Mouse (Mus musculus) midbrain, embryonic 16.5 days (tissue): ENCODE data around the gene Peg12. TPM values are rescaled to one million over a fixed set of nuclear protein-coding genes. Genes with fewer than 3 reads are reported as not detected.

Experiments
- ATAC-seq: fragments of 200-750 bp; cut with Nextera tagmentation; 2 replicates; pipeline ENCODE4 v1.8.0; 2017; ENCODE audit warnings: moderate TSS enrichment
- H3K27ac ChIP-seq: fragments of 300-500 bp; sonication (generic); 2 replicates; pipeline ENCODE4 v1.5.1; 2014; ENCODE audit warnings: mild to moderate bottlenecking, low read length, mixed read lengths
- H3K27me3 ChIP-seq: fragments of 300-500 bp; sonication (generic); 2 replicates; pipeline ENCODE4 v1.6.1; 2014; ENCODE audit warnings: low read depth, low read length, mixed read lengths; ENCODE audit not compliant: control insufficient read depth, insufficient read depth
- H3K36me3 ChIP-seq: fragments of 300-500 bp; sonication (generic); 2 replicates; pipeline ENCODE4 v1.6.1; 2014; ENCODE audit warnings: mild to moderate bottlenecking, low read length, moderate library complexity, mixed read lengths; ENCODE audit not compliant: control insufficient read depth, insufficient read depth
- H3K4me1 ChIP-seq: fragments of 300-500 bp; sonication (generic); 2 replicates; pipeline ENCODE4 v1.6.1; 2014; ENCODE audit warnings: mild to moderate bottlenecking, low read length, mixed read lengths; ENCODE audit not compliant: control insufficient read depth, insufficient read depth
- H3K4me2 ChIP-seq: fragments of 300-500 bp; sonication (generic); 2 replicates; pipeline ENCODE4 v1.6.1; 2014; ENCODE audit warnings: mild to moderate bottlenecking, low read length, mixed read lengths
- H3K4me3 ChIP-seq: fragments of 300-500 bp; sonication (generic); 2 replicates; pipeline ENCODE4 v1.5.1; 2014; ENCODE audit warnings: low read depth, mild to moderate bottlenecking, low read length, moderate library complexity, mixed read lengths
- H3K9ac ChIP-seq: fragments of 300-500 bp; sonication (generic); 2 replicates; pipeline ENCODE4 v1.6.1; 2014; ENCODE audit warnings: low read depth, low read length, mixed read lengths
- H3K9me3 ChIP-seq: fragments of 300-500 bp; sonication (generic); replicated peaks from 2 replicates; pipeline ENCODE4 v1.6.1; 2014; ENCODE audit warnings: mild to moderate bottlenecking, low read length, mixed read lengths; ENCODE audit not compliant: control insufficient read depth, poor library complexity, severe bottlenecking
- WGBS: fragments of 180-500 bp; shearing (Covaris S2); extraction: QIAGEN DNeasy Blood & Tissue Kit; methylation state at CpG from one replicate; pipeline ENCODE4 v1.1.7; 2014; 5-methylcytosine and 5-hydroxymethylcytosine counted together
- polyA plus RNA-seq: library from polyadenylated mRNA; unstranded; fragments of >200 nt; fragmentation: Nextera tagmentation; extraction: Ambion mirVana; gene quantifications from 2 replicates; pipeline ENCODE4 v1.2.1, GENCODE M21; 2015

The Peg12 gene
- polyA plus RNA-seq, 1 experiment from 2014 or later: 7.8 TPM

- H3K4me2 ChIP-seq: no peak overlapping the region
- no peak overlapping the region for H3K4me3 ChIP-seq
- no peak for ATAC-seq
- H3K27ac ChIP-seq: no peak overlapping the region
- WGBS: 19% methylated on average over 8 of the region's 8 CpGs
- H3K36me3 ChIP-seq: no peaks in the 10 kb centered on the region
- no peak overlapping the region for H3K9ac ChIP-seq
- no peaks in the 10 kb centered on the region for H3K4me1 ChIP-seq
- no peaks in the 10 kb centered on the region; the same call in 1 of the 2 replicates for H3K9me3 ChIP-seq
- no peaks in the 10 kb centered on the region for H3K27me3 ChIP-seq
Observed at GRCm38 (mm10) chr7:62428337-62428736, 36.0 kb downstream of the Peg12 start.

GRCm38 (mm10) chr7:62423210-62423609 is 41.1 kb downstream of the Peg12 start:
- no peaks in the 10 kb centered on the region for H3K36me3 ChIP-seq
- no peak overlapping the region for H3K9ac ChIP-seq
- H3K27me3 ChIP-seq: no peaks in the 10 kb centered on the region
- no peak for ATAC-seq
- 25% methylated on average over 4 of the region's 4 CpGs for WGBS
- no peak overlapping the region for H3K4me3 ChIP-seq
- H3K4me1 ChIP-seq: no peaks in the 10 kb centered on the region
- no peak overlapping the region; the same call in 1 of the 2 replicates for H3K27ac ChIP-seq
- no peaks in the 10 kb centered on the region; the same call in 1 of the 2 replicates for H3K9me3 ChIP-seq
- H3K4me2 ChIP-seq: no peak overlapping the region

- no peaks in the 10 kb centered on the region for H3K36me3 ChIP-seq
- peak overlapping the region; percentile 56 for H3K4me2 ChIP-seq
- no peaks in the 10 kb centered on the region for H3K27me3 ChIP-seq
- H3K9me3 ChIP-seq: no peaks in the 10 kb centered on the region; the same call in 1 of the 2 replicates
- H3K4me1 ChIP-seq: peaks cover 4% of the 10 kb centered on the region
- ATAC-seq: no peak
- H3K4me3 ChIP-seq: peak overlapping the region; percentile 56
- peak overlapping the region; percentile 86 for H3K27ac ChIP-seq
- WGBS: 28% methylated on average over 6 of the region's 6 CpGs
- peak overlapping the region; percentile 58 for H3K9ac ChIP-seq
Observed at GRCm38 (mm10) chr7:62420566-62420965, 43.7 kb downstream of the Peg12 start.

GRCm38 (mm10) chr7:62419493-62420360 is 44.6 kb downstream of the Peg12 start, which contains the start of gene Mkrn3:
Mkrn3 (minus strand) TSS chr7:62420139.
- peak within 1 kb of the TSS; percentile 56 for H3K4me3 ChIP-seq
- peak; percentile 92 for ATAC-seq
- peaks cover 4% of the 10 kb centered on the region for H3K4me1 ChIP-seq
- no peaks in the 10 kb centered on the region for H3K36me3 ChIP-seq
- no peaks in the 10 kb centered on the region for H3K27me3 ChIP-seq
- no peaks in the 10 kb centered on the region; the same call in 1 of the 2 replicates for H3K9me3 ChIP-seq
- H3K9ac ChIP-seq: peak within 1 kb of the TSS; percentile 69
- H3K27ac ChIP-seq: peak within 1 kb of the TSS; percentile 88
- peak within 1 kb of the TSS; percentile 69 for H3K4me2 ChIP-seq
- WGBS: 28% methylated on average over 49 of the region's 49 CpGs

- Histone ChIP-seq H3K27me3 (no peaks in the 10 kb centered on the region), H3K4me1 (peaks cover 4% of the 10 kb centered on the region), H3K4me3 (peak overlapping the region; percentile 56), H3K36me3 (no peaks in the 10 kb centered on the region), H3K9ac (peak overlapping the region; percentile 69), H3K4me2 (peak overlapping the region; percentile 69), H3K27ac (peak overlapping the region; percentile 88; the same call in 1 of the 2 replicates), H3K9me3 (no peaks in the 10 kb centered on the region; the same call in 1 of the 2 replicates)
- 50% methylated on average over 17 of the region's 17 CpGs for WGBS
- peak; percentile 79; the same call in 1 of the 2 replicates for ATAC-seq
Observed at GRCm38 (mm10) chr7:62419105-62419492, 45.2 kb downstream of the Peg12 start.

- WGBS: 43% methylated on average over 9 of the region's 9 CpGs
- ATAC-seq: no peak
Observed at GRCm38 (mm10) chr7:62418346-62418745, 46.0 kb downstream of the Peg12 start.

GRCm38 (mm10) chr7:62416173-62416572 is 48.1 kb downstream of the Peg12 start:
- Histone ChIP-seq H3K4me1 (peaks cover 4% of the 10 kb centered on the region), H3K9me3 (no peaks in the 10 kb centered on the region; the same call in 1 of the 2 replicates), H3K4me3 (no peak overlapping the region; the same call in 1 of the 2 replicates), H3K27me3 (no peaks in the 10 kb centered on the region), H3K4me2 (peak overlapping the region; percentile 29), H3K9ac (peak overlapping the region; percentile 21; the same call in 1 of the 2 replicates), H3K36me3 (no peaks in the 10 kb centered on the region), H3K27ac (peak overlapping the region; percentile 50; the same call in 1 of the 2 replicates)
- ATAC-seq: no peak

More at GRCm38 (mm10) chr7:62418346-62418745, 46.0 kb downstream of the Peg12 start:
- peak overlapping the region; percentile 69 for H3K4me2 ChIP-seq
- H3K36me3 ChIP-seq: no peaks in the 10 kb centered on the region
- no peak overlapping the region for H3K27ac ChIP-seq
- no peaks in the 10 kb centered on the region for H3K27me3 ChIP-seq
- H3K4me1 ChIP-seq: peaks cover 4% of the 10 kb centered on the region
- H3K4me3 ChIP-seq: peak overlapping the region; percentile 56
- H3K9ac ChIP-seq: peak overlapping the region; percentile 69
- H3K9me3 ChIP-seq: no peaks in the 10 kb centered on the region; the same call in 1 of the 2 replicates

GRCm38 (mm10) chr7:62415222-62415621 is 49.1 kb downstream of the Peg12 start:
- Histone ChIP-seq H3K4me3 (no peak overlapping the region), H3K4me1 (peaks cover 4% of the 10 kb centered on the region), H3K9me3 (no peaks in the 10 kb centered on the region; the same call in 1 of the 2 replicates), H3K36me3 (no peaks in the 10 kb centered on the region), H3K9ac (no peak overlapping the region), H3K27ac (0 out of 2 replicates have a peak overlapping the region, but pooled peaks have one; percentile 42), H3K27me3 (no peaks in the 10 kb centered on the region), H3K4me2 (no peak overlapping the region)
- 37% methylated on average over 1 of the region's 1 CpGs for WGBS
- no peak for ATAC-seq
